Mouse (Mus musculus): ENCODE measurements around the gene Doc2a.

DNA sequence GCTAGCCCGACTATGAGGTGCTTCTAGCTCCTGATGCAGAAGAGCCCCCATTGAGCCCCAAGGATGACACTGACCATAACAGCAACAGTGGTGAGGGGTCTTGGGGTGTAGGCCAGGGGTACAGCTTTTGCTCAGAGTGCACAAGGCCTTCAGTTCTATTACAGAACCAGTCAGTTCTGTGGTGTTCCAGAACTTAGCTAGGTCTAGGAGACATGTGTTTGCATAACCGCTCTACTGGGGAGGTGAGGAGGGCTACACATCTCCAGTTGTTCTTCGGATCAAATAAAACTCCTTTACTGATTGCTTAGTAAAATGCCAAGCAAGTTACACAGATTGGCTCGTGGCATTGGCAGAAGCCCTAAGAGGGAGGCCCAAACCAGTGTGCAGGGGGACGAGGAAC is 15.7 kb upstream of the Doc2a start, which contains the start of gene 4930451I11Rik:
- TF ChIP-seq HCFC1 (IDR thresholded peaks at IDR 0.05; ENCODE audit: borderline replicate concordance, insufficient read depth, low read length) (no peak), ZNF384 (IDR thresholded peaks at IDR 0.05; ENCODE audit: low read depth, low read length) (no peak), MAFK (IDR thresholded peaks at IDR 0.05; ENCODE audit: insufficient read depth, low read depth, low read length) (no peak), CHD2 (IDR thresholded peaks at IDR 0.05; ENCODE audit: low read depth, low read length) (no peak), ZC3H11A (IDR thresholded peaks at IDR 0.05; ENCODE audit: borderline replicate concordance, low read depth, low read length) (no peak)
